Mouse (Mus musculus) frontal cortex, postnatal 14 days (tissue): ENCODE results near the gene Btbd35f27.
"Not testable (repeated sequence)": the region's sequence is repeated elsewhere in the genome, so short reads cannot be mapped to it uniquely, and the experiment has no call there.

ENCODE experiments used
- DNase-seq, 2 experiments: peaks; one replicate each; pipeline ENCODE4 v3.0.0; 2022; ENCODE audit warnings: low spot score in 2 of 2

The Btbd35f27 gene

GRCm38 (mm10) chrX:4951835-4952234, at the start of gene Btbd35f27:
Gene Btbd35f27 (plus strand): TSS chrX:4952135.
- DNase-seq: not testable (repeated sequence)
